26 mouse cellular contexts compared by ENCODE assay signal in genomic region chr3:77369365-77369764, GRCm38 (mm10).
"Had no signal": no experiment of that assay in that cellular context is flagged by ENCODE, and none has a peak within 500 bp of the region (broad histone marks: within the 10 kb centered on the region; RNA-seq: fewer than 3 reads in every experiment).

No protein-coding gene starts in this region.

- H3K4me1 ChIP-seq: heart, embryonic 10.5 days; heart, embryonic 12.5 days; hindbrain, embryonic 10.5 days; hindbrain, embryonic 12.5 days; hindbrain, embryonic 15.5 days; kidney, embryonic 15.5 days; limb, embryonic 13.5 days; limb, embryonic 15.5 days; liver, embryonic 12.5 days had no signal

- H3K27me3 ChIP-seq: heart, embryonic 12.5 days; hindbrain, embryonic 12.5 days; hindbrain, embryonic 15.5 days; kidney, embryonic 15.5 days; limb, embryonic 13.5 days; limb, embryonic 15.5 days; liver, embryonic 12.5 days had no signal

- ATAC-seq: hindbrain, postnatal 0 days; intestine, embryonic 16.5 days; liver, embryonic 12.5 days had no signal

- H3K27ac ChIP-seq: gastrocnemius, adult 2 months; heart, embryonic 10.5 days; hindbrain, embryonic 10.5 days; hindbrain, embryonic 12.5 days; hindbrain, embryonic 15.5 days; hindbrain, postnatal 0 days; kidney, embryonic 15.5 days; kidney, postnatal 0 days; limb, embryonic 13.5 days; limb, embryonic 15.5 days; liver, embryonic 12.5 days had no signal

- H3K4me3 ChIP-seq: gastrocnemius, adult 2 months; heart, embryonic 10.5 days; heart, embryonic 12.5 days; hindbrain, embryonic 10.5 days; hindbrain, embryonic 12.5 days; hindbrain, embryonic 15.5 days; kidney, embryonic 15.5 days; limb, embryonic 13.5 days; limb, embryonic 15.5 days; liver, embryonic 12.5 days had no signal

- H3K9me3 ChIP-seq: heart, embryonic 10.5 days; heart, embryonic 12.5 days; hindbrain, embryonic 10.5 days; hindbrain, embryonic 12.5 days; hindbrain, embryonic 15.5 days; kidney, embryonic 15.5 days; limb, embryonic 13.5 days; limb, embryonic 15.5 days; liver, embryonic 12.5 days had no signal

- H3K36me3 ChIP-seq: heart, embryonic 10.5 days; heart, embryonic 12.5 days; hindbrain, embryonic 10.5 days; hindbrain, embryonic 12.5 days; hindbrain, embryonic 15.5 days; kidney, embryonic 15.5 days; limb, embryonic 13.5 days; limb, embryonic 15.5 days; liver, embryonic 12.5 days had no signal

- H3K9ac ChIP-seq: heart, embryonic 12.5 days; hindbrain, embryonic 12.5 days; hindbrain, embryonic 15.5 days; kidney, embryonic 15.5 days; limb, embryonic 13.5 days; limb, embryonic 15.5 days; liver, embryonic 12.5 days had no signal

- DNase-seq: gastrocnemius, adult 2 months; gastrocnemius, postnatal 10 days; gastrocnemius, postnatal 25 days; heart, adult 18-20 months; heart, postnatal 10 days; heart, postnatal 4 days; kidney, adult 11 months; kidney, adult 2 months; kidney, adult 9 months; kidney, postnatal 14 days; kidney, postnatal 36 days; layer of hippocampus, adult 9-11 months; layer of hippocampus, postnatal 36 days; left cerebral cortex, postnatal 4 days had no signal

- H3K4me2 ChIP-seq: heart, embryonic 12.5 days; hindbrain, embryonic 12.5 days; hindbrain, embryonic 15.5 days; kidney, embryonic 15.5 days; limb, embryonic 13.5 days; limb, embryonic 15.5 days; liver, embryonic 12.5 days had no signal
